Comparison of ENCODE assay signal across 8 mouse cellular contexts in genomic region chr1:37678327-37679123, GRCm38 (mm10). TPM values are rescaled to one million over a fixed set of nuclear protein-coding genes. Genes with fewer than 3 reads are reported as not detected.
DNase-seq lines count a peak whose midpoint lies in the region; ATAC-seq lines count a peak whose summit lies in the region.

No protein-coding gene starts in this region.

- H3K4me3 ChIP-seq in liver, embryonic 13.5 days (replicated peaks) = no peak overlapping the region

- WGBS in liver, embryonic 13.5 days (ENCODE audit: insufficient replicate concordance) = 61% methylated on average over 9 of the region's 9 CpGs

- no peak overlapping the region for H3K4me2 ChIP-seq in liver, embryonic 13.5 days

- H3K27ac ChIP-seq in liver, embryonic 13.5 days = no peak overlapping the region

- no peaks in the 10 kb centered on the region for H3K9me3 ChIP-seq in liver, embryonic 13.5 days (replicated peaks)

- H3K9ac ChIP-seq in liver, embryonic 13.5 days = no peak overlapping the region

- DNase-seq in B cell, adult 2 months = peak; percentile 80 to 81
- peak; percentile 80 for DNase-seq in ZHBTc4 (ENCODE audit: low read depth, low spot score)
- DNase-seq in gastrocnemius, postnatal 14 days = peak; percentile 81
- DNase-seq in kidney, postnatal 14 days = peak; percentile 77
- peak; percentile 57 for DNase-seq in liver, embryonic 13.5 days
- DNase-seq in retina, adult 2 months (ENCODE audit: low read depth, low spot score) = peak; percentile 36
- DNase-seq in thymus, postnatal 10 days (ENCODE audit: low spot score in 2 of 2) = peak; percentile 56 to 91

- H3K4me1 ChIP-seq in liver, embryonic 13.5 days (replicated peaks) = no peaks in the 10 kb centered on the region

- no peaks in the 10 kb centered on the region for H3K36me3 ChIP-seq in liver, embryonic 13.5 days

- H3K27me3 ChIP-seq in liver, embryonic 13.5 days = no peaks in the 10 kb centered on the region

- intact Hi-C loops in gastrocnemius, postnatal 14 days (cut with DNase I; ENCODE audit: low total_unique reads) = loop anchor here (5.0 kb wide), 1 partner anchor 189 kb away; the partner anchor contains the start of gene Tsga10

- ATAC-seq in common myeloid progenitor, adult 5-6 weeks (replicated peaks; ENCODE audit: low read depth, poor library complexity, severe bottlenecking) = peak; percentile 53; the same call in 1 of the 2 replicates
- ATAC-seq in liver, embryonic 13.5 days (ENCODE audit: low read depth) = no peak

RNA-seq across cellular contexts. Expression of gene 2010300C02Rik, which starts 41.4 kb away (rescaled TPM):
- total RNA-seq in common myeloid progenitor, adult 5-6 weeks (2017) = not detected in 2 replicates
- under 1 TPM; 0.25 to 0.35 TPM for total RNA-seq in gastrocnemius, postnatal 14 days (2021)
- polyA plus RNA-seq in liver, embryonic 13.5 days (2015; fragmentation: Nextera tagmentation; extraction: Ambion mirVana) = 0.09 and 0.13 TPM in 2 replicates
